Mouse (Mus musculus) megakaryocyte, embryonic 14.5 days (primary cell): Measurements from ENCODE around the gene Tcaf2. TPM values are rescaled to one million over a fixed set of nuclear protein-coding genes. Genes with fewer than 3 reads are reported as not detected.

ENCODE experiments used
- H3K27me3 ChIP-seq: replicated peaks from 2 replicates; pipeline ENCODE3; 2012; ENCODE audit warnings: inconsistent platforms
- H3K36me3 ChIP-seq: replicated peaks from 2 replicates; pipeline ENCODE3; 2012; ENCODE audit warnings: low read length, inconsistent platforms, mixed read lengths
- H3K4me1 ChIP-seq: 2 replicates; pipeline ENCODE4 v1.6.1; 2012; ENCODE audit warnings: inconsistent platforms
- H3K4me3 ChIP-seq: replicated peaks from 2 replicates; pipeline ENCODE3; 2012; ENCODE audit warnings: moderate library complexity, mild to moderate bottlenecking, inconsistent platforms
- H3K9me3 ChIP-seq: 2 replicates; pipeline ENCODE4 v1.6.1; 2012; ENCODE audit warnings: inconsistent platforms
- FLI1 ChIP-seq: IDR thresholded peaks from 2 replicates; pipeline ENCODE4 v1.6.1; 2012; ENCODE audit warnings: low read length, inconsistent platforms, mixed read lengths
- GATA1 ChIP-seq: IDR thresholded peaks from 3 replicates; pipeline ENCODE4 v1.6.1; 2012; ENCODE audit warnings: mixed read lengths, low read length, inconsistent platforms, borderline replicate concordance
- polyA plus RNA-seq: library from polyadenylated mRNA; stranded (reverse); fragments of >175 nt; gene quantifications from 2 replicates; pipeline ENCODE4 v1.2.3, GENCODE M21; 2012; ENCODE audit warnings: low replicate concordance; ENCODE audit not compliant: insufficient read depth

Gene Tcaf2
- polyA plus RNA-seq, 1 experiment = not detected

GRCm38 (mm10) chr6:42634393-42634792, 10.7 kb downstream of the Tcaf2 start:
- Histone ChIP-seq H3K36me3 (no peaks in the 10 kb centered on the region), H3K27me3 (no peaks in the 10 kb centered on the region), H3K4me3 (no peak overlapping the region), H3K9me3 (no peaks in the 10 kb centered on the region; the same call in 1 of the 2 replicates), H3K4me1 (no peaks in the 10 kb centered on the region)
- no peak for TF ChIP-seq FLI1
- no peak for TF ChIP-seq GATA1

- Histone ChIP-seq H3K36me3 (no peaks in the 10 kb centered on the region), H3K9me3 (no peaks in the 10 kb centered on the region; the same call in 1 of the 2 replicates), H3K4me1 (no peaks in the 10 kb centered on the region), H3K4me3 (no peak overlapping the region), H3K27me3 (no peaks in the 10 kb centered on the region)
- no peak for TF ChIP-seq FLI1
Observed at GRCm38 (mm10) chr6:42631395-42631794, 13.7 kb downstream of the Tcaf2 start.

GRCm38 (mm10) chr6:42616904-42617303, 28.1 kb downstream of the Tcaf2 start:
- no peaks in the 10 kb centered on the region for H3K9me3 ChIP-seq
- TF ChIP-seq GATA1 (no peak), FLI1 (no peak)

DNA sequence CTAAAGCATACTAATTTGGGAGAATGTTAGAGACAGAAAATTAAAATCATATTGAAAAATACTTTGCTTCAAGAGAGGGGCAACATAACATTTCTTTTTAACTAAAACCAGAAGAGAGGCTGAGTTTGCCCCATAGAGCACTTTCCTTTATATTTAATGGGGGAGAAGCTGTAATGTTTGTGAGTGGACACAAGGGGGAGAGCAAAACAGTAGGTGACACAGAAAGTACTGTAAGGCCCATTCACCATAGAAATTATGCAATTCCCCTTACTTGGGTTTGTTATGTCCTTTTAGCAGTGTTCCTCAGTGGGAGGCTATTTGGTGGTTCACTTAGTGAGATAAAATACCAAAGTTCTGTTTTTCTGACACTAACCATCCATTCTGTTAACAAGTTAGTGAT, 32.8 kb downstream of the Tcaf2 start:
- Histone ChIP-seq H3K9me3 (no peaks in the 10 kb centered on the region), H3K27me3 (no peaks in the 10 kb centered on the region), H3K36me3 (no peaks in the 10 kb centered on the region), H3K4me1 (no peaks in the 10 kb centered on the region), H3K4me3 (no peak overlapping the region)
- TF ChIP-seq FLI1 = no peak
- no peak for TF ChIP-seq GATA1

More at GRCm38 (mm10) chr6:42616904-42617303, 28.1 kb downstream of the Tcaf2 start:
- no peaks in the 10 kb centered on the region for H3K4me1 ChIP-seq
- H3K4me3 ChIP-seq = no peak overlapping the region
- no peaks in the 10 kb centered on the region for H3K27me3 ChIP-seq
- no peaks in the 10 kb centered on the region for H3K36me3 ChIP-seq

- H3K27me3 ChIP-seq = no peaks in the 10 kb centered on the region
- H3K4me3 ChIP-seq = no peak overlapping the region
Observed at GRCm38 (mm10) chr6:42610954-42611522, 34.0 kb downstream of the Tcaf2 start.

GRCm38 (mm10) chr6:42597592-42597991, 47.5 kb downstream of the Tcaf2 start, which contains the start of gene Tcaf3:
Gene Tcaf3 (minus strand): TSS chr6:42597692.
- TF ChIP-seq FLI1 = no peak
- no peak for TF ChIP-seq GATA1
- Histone ChIP-seq H3K4me1 (no peaks in the 10 kb centered on the region), H3K9me3 (no peaks in the 10 kb centered on the region), H3K27me3 (no peaks in the 10 kb centered on the region), H3K4me3 (no peak within 1 kb of the TSS), H3K36me3 (no peaks in the 10 kb centered on the region)

More at GRCm38 (mm10) chr6:42610954-42611522, 34.0 kb downstream of the Tcaf2 start:
- no peaks in the 10 kb centered on the region for H3K9me3 ChIP-seq
- H3K4me1 ChIP-seq = no peaks in the 10 kb centered on the region
- no peaks in the 10 kb centered on the region for H3K36me3 ChIP-seq
- TF ChIP-seq GATA1 = no peak
- no peak for TF ChIP-seq FLI1

GRCm38 (mm10) chr6:42593138-42593882, 51.7 kb downstream of the Tcaf2 start:
- Histone ChIP-seq H3K36me3 (no peaks in the 10 kb centered on the region), H3K4me3 (no peak overlapping the region), H3K4me1 (no peaks in the 10 kb centered on the region), H3K27me3 (no peaks in the 10 kb centered on the region), H3K9me3 (no peaks in the 10 kb centered on the region)
- no peak for TF ChIP-seq GATA1
- TF ChIP-seq FLI1 = no peak

- Histone ChIP-seq H3K4me1 (no peaks in the 10 kb centered on the region; the same call in 1 of the 2 replicates), H3K27me3 (peaks cover 3% of the 10 kb centered on the region), H3K36me3 (no peaks in the 10 kb centered on the region), H3K4me3 (no peak overlapping the region), H3K9me3 (no peaks in the 10 kb centered on the region)
- TF ChIP-seq FLI1 (no peak), GATA1 (no peak)
Observed at GRCm38 (mm10) chr6:42586569-42586968, 58.5 kb downstream of the Tcaf2 start.

DNA sequence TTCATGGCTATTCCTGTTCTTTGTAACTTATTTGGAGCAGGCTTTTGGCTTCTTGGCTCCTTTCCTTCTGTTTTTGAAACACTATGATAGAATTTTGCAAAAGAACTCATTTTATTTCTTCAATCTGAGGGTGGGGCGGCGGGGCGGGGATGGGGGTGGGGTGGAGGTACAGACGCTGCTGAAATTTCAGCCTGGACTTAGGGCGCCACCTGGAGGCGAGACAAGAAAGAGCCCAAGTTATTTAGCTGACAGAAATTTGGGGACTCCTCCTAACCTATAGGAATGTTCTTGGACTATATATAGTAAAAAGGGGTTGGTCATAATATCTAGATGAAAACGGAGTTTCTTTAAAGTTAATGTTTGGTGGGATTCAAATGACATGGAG, 61.6 kb downstream of the Tcaf2 start:
- peaks cover 3% of the 10 kb centered on the region for H3K27me3 ChIP-seq
- no peaks in the 10 kb centered on the region; the same call in 1 of the 2 replicates for H3K4me1 ChIP-seq
- H3K36me3 ChIP-seq = no peaks in the 10 kb centered on the region
- TF ChIP-seq GATA1 (no peak), FLI1 (no peak)
- H3K9me3 ChIP-seq = no peaks in the 10 kb centered on the region
- peak overlapping the region; percentile 40 for H3K4me3 ChIP-seq
